Mouse (Mus musculus) layer of hippocampus, adult 9-10 months (tissue): ENCODE data around the gene Trak2.
"Not testable (repeated sequence)": the region's sequence is repeated elsewhere in the genome, so short reads cannot be mapped to it uniquely, and the experiment has no call there.

Source experiments
- DNase-seq: peaks from one replicate; pipeline ENCODE4 v3.0.0; 2022; ENCODE audit warnings: low spot score

The Trak2 gene

GRCm38 (mm10) chr1:58953686-58954434, 19.4 kb downstream of the Trak2 start:
- DNase-seq = no peak

- no peak for DNase-seq
These were observed 20.2 kb downstream of the Trak2 start for GRCm38 (mm10) chr1:58952997-58953396.

GRCm38 (mm10) chr1:58952526-58952925, 20.7 kb downstream of the Trak2 start:
- no peak for DNase-seq

- DNase-seq = no peak
These were observed 21.4 kb downstream of the Trak2 start for GRCm38 (mm10) chr1:58951841-58952240.

- no peak for DNase-seq
These were observed 22.2 kb downstream of the Trak2 start for GRCm38 (mm10) chr1:58950899-58951648.

- DNase-seq = no peak
These were observed 23.6 kb downstream of the Trak2 start for GRCm38 (mm10) chr1:58949561-58950106.

- no peak for DNase-seq
These were observed 26.5 kb downstream of the Trak2 start for GRCm38 (mm10) chr1:58946718-58947117.

GRCm38 (mm10) chr1:58945960-58946670, 27.1 kb downstream of the Trak2 start:
- no peak for DNase-seq

- DNase-seq = no peak
These were observed 27.7 kb downstream of the Trak2 start for GRCm38 (mm10) chr1:58945523-58945922.

- no peak for DNase-seq
These were observed 35.6 kb downstream of the Trak2 start for GRCm38 (mm10) chr1:58937606-58938099.

- DNase-seq = no peak
These were observed 36.3 kb downstream of the Trak2 start for GRCm38 (mm10) chr1:58936746-58937605.

GRCm38 (mm10) chr1:58926664-58927063, 46.6 kb downstream of the Trak2 start:
- no peak for DNase-seq

GRCm38 (mm10) chr1:58917566-58917965, 55.7 kb downstream of the Trak2 start:
- no peak for DNase-seq

- no peak for DNase-seq
These were observed 63.5 kb downstream of the Trak2 start for GRCm38 (mm10) chr1:58909636-58910272.

GRCm38 (mm10) chr1:58903681-58904080, 69.5 kb downstream of the Trak2 start:
- no peak for DNase-seq

- peak; percentile 15 for DNase-seq
These were observed 75.7 kb downstream of the Trak2 start for GRCm38 (mm10) chr1:58897561-58897960.

- not testable (repeated sequence) for DNase-seq
These were observed 80.8 kb downstream of the Trak2 start for GRCm38 (mm10) chr1:58892386-58892785.

GRCm38 (mm10) chr1:58891481-58892170, 81.6 kb downstream of the Trak2 start:
- not testable (repeated sequence) for DNase-seq

GRCm38 (mm10) chr1:58890697-58891290, 82.4 kb downstream of the Trak2 start:
- DNase-seq = not testable (repeated sequence)
